Mouse (Mus musculus) neural tube, embryonic 15.5 days (tissue): Measurements from ENCODE around the gene Itga2. TPM values are rescaled to one million over a fixed set of nuclear protein-coding genes. Genes with fewer than 3 reads are reported as not detected.

Experiments used
- ATAC-seq: fragments of 200-750 bp; cut with Nextera tagmentation; 2 replicates; pipeline ENCODE4 v1.8.0; 2017; ENCODE audit warnings: mild to moderate bottlenecking, moderate TSS enrichment, moderate library complexity; ENCODE audit not compliant: low FRiP score
- H3K27ac ChIP-seq: fragments of 300-500 bp; sonication (generic); replicated peaks from 2 replicates; pipeline ENCODE4 v1.5.1; 2015; ENCODE audit warnings: mild to moderate bottlenecking, inconsistent platforms
- H3K27me3 ChIP-seq: fragments of 300-500 bp; sonication (generic); replicated peaks from 2 replicates; pipeline ENCODE4 v1.6.1; 2015; ENCODE audit warnings: inconsistent platforms
- H3K36me3 ChIP-seq: fragments of 300-500 bp; sonication (generic); 2 replicates; pipeline ENCODE4 v1.6.1; 2015; ENCODE audit warnings: inconsistent platforms
- H3K4me1 ChIP-seq: fragments of 300-500 bp; sonication (generic); 2 replicates; pipeline ENCODE4 v1.6.1; 2015; ENCODE audit warnings: inconsistent platforms
- H3K4me2 ChIP-seq: fragments of 300-500 bp; sonication (generic); 2 replicates; pipeline ENCODE4 v1.6.1; 2015; ENCODE audit warnings: inconsistent platforms, mild to moderate bottlenecking, moderate library complexity
- H3K4me3 ChIP-seq: fragments of 300-500 bp; sonication (generic); replicated peaks from 2 replicates; pipeline ENCODE4 v1.5.1; 2015; ENCODE audit warnings: mild to moderate bottlenecking, inconsistent platforms
- H3K9ac ChIP-seq: fragments of 300-500 bp; sonication (generic); replicated peaks from 2 replicates; pipeline ENCODE4 v1.6.1; 2015; ENCODE audit warnings: mild to moderate bottlenecking, inconsistent platforms
- H3K9me3 ChIP-seq: fragments of 300-500 bp; sonication (generic); replicated peaks from 2 replicates; pipeline ENCODE4 v1.6.1; 2016; ENCODE audit warnings: inconsistent platforms
- WGBS: fragments of 180-500 bp; shearing (Covaris S2); methylation state at CpG from one replicate; pipeline ENCODE4 v1.1.7; 2015; ENCODE audit warnings: mixed read lengths; 5-methylcytosine and 5-hydroxymethylcytosine counted together
- polyA plus RNA-seq: library from polyadenylated mRNA; unstranded; fragments of >200 nt; fragmentation: Nextera tagmentation; extraction: Ambion mirVana; gene quantifications from 2 replicates; pipeline ENCODE4 v1.2.1, GENCODE M21; 2015

Gene Itga2
- polyA plus RNA-seq, 1 experiment from 2014 or later: 1.00 TPM

GRCm38 (mm10) chr13:114802971-114803370, 128.9 kb downstream of the Itga2 start:
- Histone ChIP-seq H3K27me3 (no peaks in the 10 kb centered on the region), H3K9ac (no peak overlapping the region), H3K27ac (no peak overlapping the region), H3K4me3 (no peak overlapping the region), H3K9me3 (no peaks in the 10 kb centered on the region), H3K4me2 (no peak overlapping the region), H3K4me1 (no peaks in the 10 kb centered on the region), H3K36me3 (no peaks in the 10 kb centered on the region)
- ATAC-seq: no peak
- 83% methylated on average over 2 of the region's 2 CpGs for WGBS

GRCm38 (mm10) chr13:114801857-114802256, 130.0 kb downstream of the Itga2 start:
- no peaks in the 10 kb centered on the region for H3K9me3 ChIP-seq
- no peaks in the 10 kb centered on the region for H3K36me3 ChIP-seq
- ATAC-seq: no peak
- H3K27ac ChIP-seq: no peak overlapping the region
- H3K4me2 ChIP-seq: no peak overlapping the region
- no peak overlapping the region for H3K4me3 ChIP-seq
- 85% methylated on average over 3 of the region's 3 CpGs for WGBS
- no peaks in the 10 kb centered on the region for H3K4me1 ChIP-seq
- no peak overlapping the region for H3K9ac ChIP-seq
- no peaks in the 10 kb centered on the region for H3K27me3 ChIP-seq

- 45% methylated on average over 6 of the region's 6 CpGs for WGBS
- no peaks in the 10 kb centered on the region for H3K36me3 ChIP-seq
Observed at GRCm38 (mm10) chr13:114793250-114794030, 138.5 kb downstream of the Itga2 start.

GRCm38 (mm10) chr13:114791511-114791910, 140.4 kb downstream of the Itga2 start:
- Histone ChIP-seq H3K4me2 (no peak overlapping the region), H3K9ac (no peak overlapping the region), H3K27me3 (no peaks in the 10 kb centered on the region), H3K27ac (no peak overlapping the region), H3K36me3 (no peaks in the 10 kb centered on the region), H3K4me3 (no peak overlapping the region), H3K4me1 (no peaks in the 10 kb centered on the region), H3K9me3 (no peaks in the 10 kb centered on the region)
- whole genome bisulfite sequencing: 94% methylated on average over 1 of the region's 1 CpGs
- ATAC-seq: no peak

More at GRCm38 (mm10) chr13:114793250-114794030, 138.5 kb downstream of the Itga2 start:
- peak; percentile 61; the same call in 1 of the 2 replicates for ATAC-seq
- Histone ChIP-seq H3K27ac (no peak overlapping the region), H3K4me1 (no peaks in the 10 kb centered on the region), H3K4me3 (no peak overlapping the region), H3K27me3 (no peaks in the 10 kb centered on the region), H3K9me3 (no peaks in the 10 kb centered on the region), H3K4me2 (no peak overlapping the region), H3K9ac (no peak overlapping the region)

Other genes with a start within 250 kb of the Itga2 start
- gene Mocs2, start 113.9 kb downstream of the Itga2 start, polyA plus RNA-seq: 137 and 146 TPM in 2 replicates
- 6.7 TPM in 2 replicates for gene Pelo, start 158.1 kb upstream of the Itga2 start, polyA plus RNA-seq
- 2.9 and 4.6 TPM in 2 replicates for gene Gm49395, start 169.8 kb upstream of the Itga2 start, polyA plus RNA-seq
- gene Itga1, start 169.9 kb upstream of the Itga2 start, polyA plus RNA-seq: 7.0 and 8.7 TPM in 2 replicates